Mouse (Mus musculus): ENCODE measurements around the gene Gm20388.
"Not testable (repeated sequence)": the region's sequence is repeated elsewhere in the genome, so short reads cannot be mapped to it uniquely, and the experiment has no call there.

The Gm20388 gene

GRCm38 (mm10) chr8:123801538-123801937 is 3890.9 kb downstream of the Gm20388 start:
- no peak for DNase-seq

GRCm38 (mm10) chr8:123803639-123804038 is 3893.0 kb downstream of the Gm20388 start:
- DNase-seq: no peak

GRCm38 (mm10) chr8:123804586-123804985 is 3893.9 kb downstream of the Gm20388 start:
- no peak for DNase-seq

- DNase-seq: no peak
Observed at GRCm38 (mm10) chr8:123805209-123805717, 3894.6 kb downstream of the Gm20388 start.

- no peak for DNase-seq
Observed at GRCm38 (mm10) chr8:123805718-123806373, 3895.2 kb downstream of the Gm20388 start, which contains the start of gene Rab4a. Rab4a (plus strand) TSS chr8:123805985.

GRCm38 (mm10) chr8:123806374-123806935 is 3895.8 kb downstream of the Gm20388 start:
- DNase-seq: no peak

- DNase-seq: no peak
Observed at GRCm38 (mm10) chr8:123807024-123807431, 3896.4 kb downstream of the Gm20388 start.

GRCm38 (mm10) chr8:123807852-123808573 is 3897.4 kb downstream of the Gm20388 start:
- DNase-seq: no peak

- no peak for DNase-seq
Observed at GRCm38 (mm10) chr8:123808671-123809070, 3898.0 kb downstream of the Gm20388 start.

- DNase-seq: not testable (repeated sequence)
Observed at GRCm38 (mm10) chr8:123809342-123809741, 3898.7 kb downstream of the Gm20388 start.

GRCm38 (mm10) chr8:123812227-123812626 is 3901.6 kb downstream of the Gm20388 start:
- no peak for DNase-seq

- DNase-seq: no peak
Observed at GRCm38 (mm10) chr8:123813173-123813891, 3902.7 kb downstream of the Gm20388 start.

- no peak for DNase-seq
Observed at GRCm38 (mm10) chr8:123813892-123814266, 3903.2 kb downstream of the Gm20388 start.

- DNase-seq: no peak
Observed at GRCm38 (mm10) chr8:123815325-123815724, 3904.7 kb downstream of the Gm20388 start.

- DNase-seq: no peak
Observed at GRCm38 (mm10) chr8:123816939-123817338, 3906.3 kb downstream of the Gm20388 start.

GRCm38 (mm10) chr8:123817747-123818146 is 3907.1 kb downstream of the Gm20388 start:
- no peak for DNase-seq

GRCm38 (mm10) chr8:123819683-123820610 is 3909.3 kb downstream of the Gm20388 start:
- DNase-seq: no peak

- DNase-seq: no peak
Observed at GRCm38 (mm10) chr8:123820780-123821179, 3910.1 kb downstream of the Gm20388 start.

GRCm38 (mm10) chr8:123823111-123823510 is 3912.5 kb downstream of the Gm20388 start:
- DNase-seq: no peak

GRCm38 (mm10) chr8:123823532-123824123 is 3913.0 kb downstream of the Gm20388 start:
- no peak for DNase-seq

- DNase-seq: no peak
Observed at GRCm38 (mm10) chr8:123826001-123826400, 3915.4 kb downstream of the Gm20388 start.

GRCm38 (mm10) chr8:123826758-123827157 is 3916.1 kb downstream of the Gm20388 start:
- DNase-seq: no peak

Measured in B cell, adult 2 months (primary cell).